Mouse (Mus musculus) neural tube, embryonic 11.5 days (tissue): ENCODE measurements around the gene Tulp3. TPM values are rescaled to one million over a fixed set of nuclear protein-coding genes. Genes with fewer than 3 reads are reported as not detected.
A peak's percentile ranks its signal among the peaks of the same experiment; 100 is the strongest.
"Not testable (repeated sequence)": the region's sequence is repeated elsewhere in the genome, so short reads cannot be mapped to it uniquely, and the experiment has no call there.

Source experiments
- ATAC-seq: fragments of 200-750 bp; cut with Nextera tagmentation; 2 replicates; pipeline ENCODE4 v1.8.0; 2017; ENCODE audit warnings: moderate number of reproducible peaks, mild to moderate bottlenecking, moderate TSS enrichment, moderate library complexity; ENCODE audit not compliant: insufficient read depth, low FRiP score, low TSS enrichment
- DNase-seq: peaks from one replicate; pipeline ENCODE4 v3.0.0-alpha.2; 2015; ENCODE audit warnings: low spot score
- H3K27ac ChIP-seq: fragments of 300-500 bp; sonication (generic); 2 replicates; pipeline ENCODE4 v1.5.1; 2014; ENCODE audit warnings: low read depth, mild to moderate bottlenecking, low read length
- H3K27me3 ChIP-seq: fragments of 300-500 bp; sonication (generic); 2 replicates; pipeline ENCODE4 v1.6.1; 2014; ENCODE audit warnings: mild to moderate bottlenecking, low read length, mixed read lengths; ENCODE audit not compliant: control insufficient read depth, insufficient read depth
- H3K36me3 ChIP-seq: fragments of 300-500 bp; sonication (generic); 2 replicates; pipeline ENCODE4 v1.6.1; 2014; ENCODE audit warnings: mild to moderate bottlenecking, low read length, moderate library complexity, mixed read lengths; ENCODE audit not compliant: control insufficient read depth, insufficient read depth
- H3K4me1 ChIP-seq: fragments of 300-500 bp; sonication (generic); 2 replicates; pipeline ENCODE4 v1.6.1; 2014; ENCODE audit warnings: low read length, mixed read lengths; ENCODE audit not compliant: control insufficient read depth, insufficient read depth
- H3K4me2 ChIP-seq: fragments of 300-500 bp; sonication (generic); 2 replicates; pipeline ENCODE4 v1.6.1; 2014; ENCODE audit warnings: low read depth, mild to moderate bottlenecking, moderate library complexity
- H3K4me3 ChIP-seq: fragments of 300-500 bp; sonication (generic); 2 replicates; pipeline ENCODE4 v1.5.1; 2014; ENCODE audit warnings: low read depth, low read length
- H3K9ac ChIP-seq: fragments of 300-500 bp; sonication (generic); 2 replicates; pipeline ENCODE4 v1.6.1; 2014; ENCODE audit warnings: mild to moderate bottlenecking, low read length
- H3K9me3 ChIP-seq: fragments of 300-500 bp; sonication (generic); 2 replicates; pipeline ENCODE4 v1.6.1; 2016; ENCODE audit warnings: low read length; ENCODE audit not compliant: control insufficient read depth
- WGBS: fragments of 180-500 bp; shearing (Covaris S2); extraction: QIAGEN DNeasy Blood & Tissue Kit; methylation state at CpG from one replicate; pipeline ENCODE4 v1.1.7; 2014; 5-methylcytosine and 5-hydroxymethylcytosine counted together
- polyA plus RNA-seq: library from polyadenylated mRNA; unstranded; fragments of >200 nt; fragmentation: Nextera tagmentation; extraction: Ambion mirVana; gene quantifications from 2 replicates; pipeline ENCODE4 v1.2.1, GENCODE M21; 2014

Gene Tulp3
- polyA plus RNA-seq, 1 experiment from 2014 or later = 17.4 TPM

- no peak overlapping the region for H3K27ac ChIP-seq
These were observed 28.1 kb upstream of the Tulp3 start for GRCm38 (mm10) chr6:128383752-128384151.

GRCm38 (mm10) chr6:128381254-128381653 lies 25.6 kb upstream of the Tulp3 start:
- Histone ChIP-seq H3K4me3 (no peak overlapping the region), H3K4me1 (no peaks in the 10 kb centered on the region), H3K4me2 (no peak overlapping the region), H3K9me3 (no peaks in the 10 kb centered on the region), H3K9ac (no peak overlapping the region), H3K27me3 (no peaks in the 10 kb centered on the region), H3K27ac (no peak overlapping the region), H3K36me3 (0 out of 2 replicates have a peak, but pooled peaks cover 2% of the 10 kb centered on the region)
- ATAC-seq (no peak), DNase-seq (no peak)
- 74% methylated on average over 3 of the region's 3 CpGs for WGBS

More at GRCm38 (mm10) chr6:128383752-128384151, 28.1 kb upstream of the Tulp3 start:
- WGBS = 74% methylated on average over 7 of the region's 7 CpGs
- Histone ChIP-seq H3K4me1 (no peaks in the 10 kb centered on the region), H3K9ac (no peak overlapping the region), H3K36me3 (no peaks in the 10 kb centered on the region), H3K27me3 (no peaks in the 10 kb centered on the region), H3K4me2 (no peak overlapping the region), H3K9me3 (no peaks in the 10 kb centered on the region), H3K4me3 (no peak overlapping the region)
- ATAC-seq = no peak
- no peak for DNase-seq

DNA sequence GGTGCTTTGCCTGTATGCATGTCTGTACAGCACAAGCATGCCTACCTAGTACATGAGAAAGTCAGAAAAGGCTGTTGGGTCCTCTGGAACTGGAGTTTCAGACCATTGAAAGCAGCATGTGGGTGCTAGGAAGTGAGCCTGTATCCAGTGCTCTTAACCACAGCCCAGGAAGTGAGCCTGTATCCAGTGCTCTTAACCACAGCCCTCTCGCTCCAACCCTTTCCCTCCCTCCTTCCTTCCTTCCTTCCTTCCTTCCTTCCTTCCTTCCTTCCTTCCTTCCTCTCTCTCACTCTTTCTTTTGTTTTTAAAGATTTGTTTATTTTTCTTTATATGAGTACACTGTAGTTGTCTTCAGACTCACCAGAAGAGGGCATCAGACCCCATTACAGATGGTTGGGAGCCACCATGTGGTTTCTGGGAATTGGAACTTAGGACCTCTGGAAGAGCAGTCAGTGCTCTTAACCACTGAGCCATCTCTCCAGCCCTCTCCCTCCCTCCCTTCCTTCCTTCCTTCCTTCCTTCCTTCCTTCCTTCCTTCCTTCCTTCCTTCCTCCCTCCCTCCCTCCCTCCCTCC lies 25.0 kb upstream of the Tulp3 start:
- not testable (repeated sequence) for DNase-seq, H3K36me3 ChIP-seq, H3K9ac ChIP-seq, ATAC-seq, H3K9me3 ChIP-seq, H3K27me3 ChIP-seq, H3K4me1 ChIP-seq, H3K27ac ChIP-seq, H3K4me3 ChIP-seq, H3K4me2 ChIP-seq
- 67% methylated on average over 1 of the region's 1 CpGs for WGBS

DNA sequence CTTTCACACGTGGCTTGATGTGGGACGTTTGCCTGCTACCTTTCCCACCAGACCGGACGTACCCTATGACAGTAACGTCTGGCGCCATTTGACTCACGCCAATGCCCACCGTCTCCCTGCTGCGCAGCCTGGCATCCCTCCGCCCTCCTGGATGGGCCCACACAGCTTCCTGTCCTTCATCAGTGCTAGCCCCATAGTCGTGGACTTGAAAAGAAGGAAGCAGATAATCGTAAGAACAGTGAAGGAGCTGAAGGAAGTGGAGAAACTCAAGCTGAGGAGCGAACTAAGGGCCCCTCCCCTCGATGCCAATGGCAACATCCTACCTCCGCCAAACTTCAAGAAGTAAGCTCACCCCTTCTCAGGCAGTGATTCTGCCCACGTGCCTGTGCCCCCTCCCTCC lies 24.0 kb upstream of the Tulp3 start:
- 89% methylated on average over 16 of the region's 16 CpGs for WGBS
- no peak overlapping the region for H3K27ac ChIP-seq
- no peaks in the 10 kb centered on the region for H3K9me3 ChIP-seq
- no peak for DNase-seq
- H3K27me3 ChIP-seq = no peaks in the 10 kb centered on the region
- no peak for ATAC-seq
- H3K4me3 ChIP-seq = no peak overlapping the region
- peaks cover 2% of the 10 kb centered on the region for H3K36me3 ChIP-seq
- no peak overlapping the region for H3K4me2 ChIP-seq
- H3K4me1 ChIP-seq = no peaks in the 10 kb centered on the region
- no peak overlapping the region for H3K9ac ChIP-seq

- no peak for DNase-seq
- no peaks in the 10 kb centered on the region for H3K4me1 ChIP-seq
These were observed 20.9 kb upstream of the Tulp3 start for GRCm38 (mm10) chr6:128376371-128377085.

DNA sequence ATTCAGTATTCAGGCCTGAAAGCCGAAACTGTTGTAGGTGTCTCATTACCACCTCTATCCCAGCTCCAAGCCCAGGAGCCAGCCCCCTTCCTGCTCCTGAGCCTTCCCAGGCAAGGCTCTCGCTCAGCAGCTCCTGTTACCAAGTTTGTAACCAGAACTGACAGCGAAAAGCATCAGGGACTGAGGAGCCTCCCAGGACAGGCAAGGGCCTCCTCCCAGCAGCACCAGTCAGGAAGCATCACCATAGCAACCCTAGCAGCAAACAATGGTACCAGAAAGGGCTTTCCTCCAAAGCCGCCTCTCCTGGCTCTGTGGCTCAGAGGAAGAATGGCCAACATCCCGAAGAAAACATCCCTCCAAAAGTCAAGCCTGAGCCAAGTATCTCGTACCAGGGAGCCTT lies 19.5 kb upstream of the Tulp3 start, which contains the start of the genes Tex52 and Gm44596:
Gene Tex52, plus strand, starts transcription at position 265 of the 400 bp plus-strand sequence.
Gene Gm44596, plus strand, starts transcription at position 312 of the 400 bp plus-strand sequence.
- Histone ChIP-seq H3K9ac (no peak within 1 kb of the TSS), H3K27ac (no peak within 1 kb of the TSS), H3K4me2 (no peak within 1 kb of the TSS), H3K9me3 (no peaks in the 10 kb centered on the region), H3K4me1 (no peaks in the 10 kb centered on the region), H3K4me3 (no peak within 1 kb of the TSS), H3K27me3 (no peaks in the 10 kb centered on the region), H3K36me3 (peaks cover 26% of the 10 kb centered on the region)
- 49% methylated on average over 6 of the region's 6 CpGs for WGBS
- DNase-seq = peak; percentile 25
- ATAC-seq = 0 out of 2 replicates have a peak, but pooled peaks have one; percentile 61

More at GRCm38 (mm10) chr6:128376371-128377085, 20.9 kb upstream of the Tulp3 start:
- Histone ChIP-seq H3K27me3 (no peaks in the 10 kb centered on the region), H3K9me3 (no peaks in the 10 kb centered on the region), H3K9ac (no peak overlapping the region), H3K36me3 (peaks cover 17% of the 10 kb centered on the region), H3K27ac (no peak overlapping the region), H3K4me2 (no peak overlapping the region), H3K4me3 (no peak overlapping the region)
- no peak for ATAC-seq
- 90% methylated on average over 17 of the region's 17 CpGs for whole genome bisulfite sequencing

GRCm38 (mm10) chr6:128370040-128370439 lies 14.4 kb upstream of the Tulp3 start:
- H3K36me3 ChIP-seq = peaks cover 38% of the 10 kb centered on the region
- no peak overlapping the region for H3K27ac ChIP-seq
- H3K4me1 ChIP-seq = no peaks in the 10 kb centered on the region
- 95% methylated on average over 5 of the region's 5 CpGs for WGBS
- H3K9me3 ChIP-seq = no peaks in the 10 kb centered on the region
- H3K9ac ChIP-seq = no peak overlapping the region
- H3K27me3 ChIP-seq = no peaks in the 10 kb centered on the region
- DNase-seq (no peak), ATAC-seq (no peak)
- no peak overlapping the region for H3K4me3 ChIP-seq
- no peak overlapping the region for H3K4me2 ChIP-seq

- 93% methylated on average over 5 of the region's 5 CpGs for WGBS
These were observed 10.8 kb upstream of the Tulp3 start for GRCm38 (mm10) chr6:128366466-128366865.

DNA sequence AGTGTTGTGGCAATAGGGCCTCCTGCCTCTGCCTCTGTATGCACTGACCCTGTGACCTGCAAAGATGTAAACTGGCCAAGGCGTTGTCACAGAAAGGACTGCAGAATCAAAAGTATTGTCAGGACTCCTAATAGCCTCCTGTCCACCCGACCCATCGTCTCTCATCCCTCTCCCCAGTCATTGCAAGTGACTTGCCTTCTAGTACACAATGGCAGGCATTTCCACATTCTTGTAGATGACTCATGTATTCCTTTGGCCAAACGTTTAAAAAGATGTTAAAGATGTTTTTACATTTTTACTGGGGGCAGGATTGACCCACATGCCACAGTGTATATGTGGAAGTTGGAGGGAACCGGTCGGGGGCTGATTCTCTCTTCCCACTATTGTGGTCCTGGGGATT lies 9.1 kb upstream of the Tulp3 start:
- no peaks in the 10 kb centered on the region for H3K27me3 ChIP-seq
- peak overlapping the region; percentile 4; the same call in 1 of the 2 replicates for H3K4me2 ChIP-seq
- WGBS = 80% methylated on average over 6 of the region's 6 CpGs
- H3K4me1 ChIP-seq = peaks cover 9% of the 10 kb centered on the region; the same call in 1 of the 2 replicates
- DNase-seq = no peak
- no peaks in the 10 kb centered on the region for H3K9me3 ChIP-seq
- no peak overlapping the region for H3K27ac ChIP-seq
- H3K36me3 ChIP-seq = peaks cover 11% of the 10 kb centered on the region
- no peak overlapping the region for H3K4me3 ChIP-seq
- ATAC-seq = no peak
- no peak overlapping the region for H3K9ac ChIP-seq

More at GRCm38 (mm10) chr6:128366466-128366865, 10.8 kb upstream of the Tulp3 start:
- H3K27me3 ChIP-seq = no peaks in the 10 kb centered on the region
- H3K36me3 ChIP-seq = peaks cover 22% of the 10 kb centered on the region
- H3K4me1 ChIP-seq = peaks cover 6% of the 10 kb centered on the region; the same call in 1 of the 2 replicates
- no peak overlapping the region for H3K9ac ChIP-seq
- no peak overlapping the region for H3K27ac ChIP-seq
- H3K4me2 ChIP-seq = no peak overlapping the region
- H3K4me3 ChIP-seq = no peak overlapping the region
- ATAC-seq = no peak
- DNase-seq = no peak
- H3K9me3 ChIP-seq = no peaks in the 10 kb centered on the region
